Comparison of ENCODE assay signal across 8 mouse cellular contexts in the genomic region with DNA sequence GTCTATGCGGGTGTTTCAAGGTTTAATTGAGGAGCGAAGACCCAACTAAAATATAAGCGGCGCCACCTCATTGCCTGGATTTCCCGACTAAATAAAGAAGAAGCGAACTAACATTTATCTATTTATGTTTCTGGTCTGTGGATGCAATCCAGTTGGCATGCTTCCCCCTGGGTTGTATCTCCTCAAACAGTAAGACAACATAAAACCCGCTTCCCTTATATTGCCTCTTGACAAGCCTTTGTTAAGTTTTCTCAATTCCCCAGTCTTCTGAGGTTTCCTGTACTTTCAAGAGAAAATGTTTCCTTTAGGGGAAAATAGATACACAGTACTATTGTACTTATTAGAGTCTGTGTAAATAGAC. TPM values are rescaled to one million over a fixed set of nuclear protein-coding genes. Genes with fewer than 3 reads are reported as not detected.
A peak's percentile ranks its signal among the peaks of the same experiment; 100 is the strongest.
DNase-seq lines count a peak whose midpoint lies in the region; ATAC-seq and TF ChIP-seq lines count a peak whose summit lies in the region.

No protein-coding gene starts in this region.

- TF ChIP-seq EP300 in MEL (IDR thresholded peaks at IDR 0.05; ENCODE audit: low read depth in 1 of 2, low read length in 2 of 2): no peak; a peak in 1 of 4 replicates

- peaks cover 8% of the 10 kb centered on the region for H3K36me3 ChIP-seq in kidney, embryonic 16.5 days (ENCODE audit: insufficient read depth, low read length)
- H3K36me3 ChIP-seq in MEL (ENCODE audit: control insufficient read depth in 1 of 2, insufficient read depth in 2 of 2, low read length in 2 of 2): peaks cover 13 to 34% of the 10 kb centered on the region in 2 experiments; a peak in 3 of 4 replicates
- H3K36me3 ChIP-seq in forebrain, embryonic 14.5 days (ENCODE audit: control insufficient read depth, insufficient read depth, low read length): peaks cover 22% of the 10 kb centered on the region
- H3K36me3 ChIP-seq in liver, embryonic 13.5 days: peaks cover 32% of the 10 kb centered on the region

- no peaks in the 10 kb centered on the region for H3K9me3 ChIP-seq in kidney, embryonic 16.5 days (ENCODE audit: low read length)
- no peaks in the 10 kb centered on the region for H3K9me3 ChIP-seq in MEL (replicated peaks; ENCODE audit: insufficient read depth, low read length)
- no peaks in the 10 kb centered on the region for H3K9me3 ChIP-seq in forebrain, embryonic 14.5 days (replicated peaks; ENCODE audit: control insufficient read depth, low read length)
- H3K9me3 ChIP-seq in liver, embryonic 13.5 days (replicated peaks): no peaks in the 10 kb centered on the region

- peaks cover 48% of the 10 kb centered on the region for H3K79me2 ChIP-seq in MEL (ENCODE audit: control insufficient read depth, insufficient read depth, low read length, poor library complexity)

- H3K9ac ChIP-seq in kidney, embryonic 16.5 days (replicated peaks; ENCODE audit: low read length): peak overlapping the region; percentile 95
- peak overlapping the region; percentile 75 for H3K9ac ChIP-seq in MEL (ENCODE audit: control insufficient read depth, low read depth, low read length, poor library complexity, severe bottlenecking)
- peak overlapping the region; percentile 71 for H3K9ac ChIP-seq in forebrain, embryonic 14.5 days (ENCODE audit: low read length)
- H3K9ac ChIP-seq in liver, embryonic 13.5 days: peak overlapping the region; percentile 91

- no peak for TF ChIP-seq CTCF in MEL (IDR thresholded peaks at IDR 0.05 in 2 of 3, conservative IDR thresholded peaks at IDR 0.05 in 1 of 3; ENCODE audit: control insufficient read depth in 1 of 3, insufficient read depth in 1 of 3, low read depth in 2 of 3, low read length in 3 of 3, poor library complexity in 1 of 3, severe bottlenecking in 1 of 3)

- DNase-seq in kidney, adult 9 months: no peak
- peak; percentile 68 for DNase-seq in MEL (ENCODE audit: low read depth, low spot score)
- no peak for DNase-seq in forebrain, embryonic 14.5 days (ENCODE audit: low spot score)
- no peak for DNase-seq in liver, embryonic 13.5 days
- no peak for DNase-seq in adrenal gland, postnatal 25 days
- no peak for DNase-seq in spleen, postnatal 36 days (ENCODE audit: low spot score in 2 of 2)

- ATAC-seq in kidney, embryonic 16.5 days (ENCODE audit: low FRiP score, low TSS enrichment): no peak
- no peak for ATAC-seq in forebrain, embryonic 14.5 days
- no peak for ATAC-seq in liver, embryonic 13.5 days (ENCODE audit: low read depth)
- no peak for ATAC-seq in granulocyte monocyte progenitor cell, adult 5-6 weeks (replicated peaks; ENCODE audit: poor library complexity, severe bottlenecking)

- no peak for TF ChIP-seq RAD21 in MEL (IDR thresholded peaks at IDR 0.05; ENCODE audit: low read depth, low read length)

- H3K4me1 ChIP-seq in kidney, embryonic 16.5 days (ENCODE audit: insufficient read depth, low read length): peaks cover 30% of the 10 kb centered on the region
- H3K4me1 ChIP-seq in MEL (ENCODE audit: control insufficient read depth in 1 of 2, insufficient read depth in 2 of 2, low read length in 2 of 2): peaks cover 2 to 11% of the 10 kb centered on the region in 2 experiments; a peak in 3 of 4 replicates
- H3K4me1 ChIP-seq in forebrain, embryonic 14.5 days (ENCODE audit: control insufficient read depth, insufficient read depth, low read length): peaks cover 32% of the 10 kb centered on the region
- H3K4me1 ChIP-seq in liver, embryonic 13.5 days (replicated peaks): peaks cover 48% of the 10 kb centered on the region

- WGBS in kidney, embryonic 16.5 days: 43% methylated on average over 7 of the region's 7 CpGs
- WGBS in forebrain, embryonic 14.5 days: 50% methylated on average over 7 of the region's 7 CpGs
- WGBS in liver, embryonic 13.5 days (ENCODE audit: insufficient replicate concordance): 39% methylated on average over 7 of the region's 7 CpGs

- no peak for TF ChIP-seq POLR2A in MEL (IDR thresholded peaks at IDR 0.05; ENCODE audit: control insufficient read depth in 1 of 2, insufficient read depth in 1 of 2, low read depth in 1 of 2, low read length in 2 of 2, poor library complexity in 1 of 2)

- peak overlapping the region; percentile 94 for H3K4me2 ChIP-seq in kidney, embryonic 16.5 days (replicated peaks; ENCODE audit: low read depth, low read length)
- peak overlapping the region; percentile 94 for H3K4me2 ChIP-seq in forebrain, embryonic 14.5 days (ENCODE audit: low read length)
- H3K4me2 ChIP-seq in liver, embryonic 13.5 days: peak overlapping the region; percentile 89

- no peaks in the 10 kb centered on the region for H3K27me3 ChIP-seq in kidney, embryonic 16.5 days (ENCODE audit: insufficient read depth, low read length)
- H3K27me3 ChIP-seq in MEL (ENCODE audit: control insufficient read depth in 1 of 2, insufficient read depth in 2 of 2, low read length in 2 of 2): no peaks in the 10 kb centered on the region
- no peaks in the 10 kb centered on the region for H3K27me3 ChIP-seq in forebrain, embryonic 14.5 days (replicated peaks; ENCODE audit: control insufficient read depth, insufficient read depth, low read length)
- H3K27me3 ChIP-seq in liver, embryonic 13.5 days: no peaks in the 10 kb centered on the region

- H3K27ac ChIP-seq in kidney, embryonic 16.5 days (ENCODE audit: low read length): peak overlapping the region; percentile 97
- H3K27ac ChIP-seq in MEL (ENCODE audit: control insufficient read depth, low read depth, low read length): peak overlapping the region; percentile 85
- no peak overlapping the region for H3K27ac ChIP-seq in forebrain, embryonic 14.5 days (ENCODE audit: low read depth, low read length)
- H3K27ac ChIP-seq in liver, embryonic 13.5 days: peak overlapping the region; percentile 77

- H3K4me3 ChIP-seq in kidney, embryonic 16.5 days (ENCODE audit: low read length): peak overlapping the region; percentile 96
- H3K4me3 ChIP-seq in MEL (ENCODE audit: control insufficient read depth in 1 of 2, insufficient read depth in 1 of 2, low read depth in 2 of 2, low read length in 2 of 2): peak overlapping the region; percentile 54 to 89
- H3K4me3 ChIP-seq in forebrain, embryonic 14.5 days (ENCODE audit: low read depth, low read length): peak overlapping the region; percentile 75
- peak overlapping the region; percentile 94 for H3K4me3 ChIP-seq in liver, embryonic 13.5 days (replicated peaks)

TF ChIP-seq in MEL, 35 proteins besides CTCF, POLR2A, EP300 and RAD21:
- TF ChIP-seq CHD1 (IDR thresholded peaks at IDR 0.05; ENCODE audit: low read depth, low read length) (peak; percentile 88), POLR2AphosphoS2 (IDR thresholded peaks at IDR 0.05; ENCODE audit: low read length) (no peak), ETS1 (IDR thresholded peaks at IDR 0.05; ENCODE audit: low read depth, low read length) (peak; percentile 30; the same call in 1 of the 2 replicates), ZMIZ1 (IDR thresholded peaks at IDR 0.05; ENCODE audit: low read depth, low read length) (no peak), MYC (IDR thresholded peaks at IDR 0.05; ENCODE audit: low read depth, low read length) (0 out of 2 replicates have a peak, but pooled peaks have one; percentile 25)

RNA-seq across cellular contexts. Expression of a gene that starts 0.8 kb away (rescaled TPM):
- 258 and 270 TPM in 2 replicates for polyA plus RNA-seq in kidney, embryonic 16.5 days (2015; fragmentation: Nextera tagmentation; extraction: Ambion mirVana)
- 222 and 230 TPM in 2 replicates for total RNA-seq in MEL (2012; rRNA removed)
- 100 to 1,000 TPM; 200 to 445 TPM for polyA plus RNA-seq in MEL (2012; ENCODE audit: insufficient read depth in 1 of 2, insufficient read length in 2 of 2, low read depth in 1 of 2, low replicate concordance in 2 of 2, missing spikeins in 1 of 2)
- polyA plus RNA-seq in forebrain, embryonic 14.5 days (2014; fragmentation: Nextera tagmentation; extraction: Ambion mirVana): 283 and 324 TPM in 2 replicates
- polyA plus RNA-seq in liver, embryonic 13.5 days (2015; fragmentation: Nextera tagmentation; extraction: Ambion mirVana): 177 and 180 TPM in 2 replicates
- total RNA-seq in adrenal gland, postnatal 25 days (2021): 167 and 189 TPM in 2 replicates
- 154 and 160 TPM in 2 replicates for total RNA-seq in granulocyte monocyte progenitor cell, adult 5-6 weeks (2014; fragmentation: Nextera tagmentation)
- 200 and 213 TPM in 2 replicates for total RNA-seq in granulocyte monocyte progenitor cell, adult 5-6 weeks (2017)

RNA-seq across cellular contexts. Expression of a gene that starts 1.0 kb away (rescaled TPM):
- polyA plus RNA-seq in kidney, embryonic 16.5 days (2015; fragmentation: Nextera tagmentation; extraction: Ambion mirVana): 52.5 and 58.1 TPM in 2 replicates
- 38.5 and 40.0 TPM in 2 replicates for total RNA-seq in MEL (2012; rRNA removed)
- polyA plus RNA-seq in MEL (2012; ENCODE audit: insufficient read depth in 1 of 2, insufficient read length in 2 of 2, low read depth in 1 of 2, low replicate concordance in 2 of 2, missing spikeins in 1 of 2): 100 to 1,000 TPM in 1 of 2 experiments, 10 to 100 TPM in 1; 79.6 to 490 TPM
- polyA plus RNA-seq in forebrain, embryonic 14.5 days (2014; fragmentation: Nextera tagmentation; extraction: Ambion mirVana): 77.2 and 82.5 TPM in 2 replicates
- 21.8 and 26.4 TPM in 2 replicates for polyA plus RNA-seq in liver, embryonic 13.5 days (2015; fragmentation: Nextera tagmentation; extraction: Ambion mirVana)
- 29.8 and 31.4 TPM in 2 replicates for total RNA-seq in adrenal gland, postnatal 25 days (2021)
- total RNA-seq in granulocyte monocyte progenitor cell, adult 5-6 weeks (2014; fragmentation: Nextera tagmentation): 46.1 and 57.1 TPM in 2 replicates
- 70.6 and 70.8 TPM in 2 replicates for total RNA-seq in granulocyte monocyte progenitor cell, adult 5-6 weeks (2017)

RNA-seq across cellular contexts. Expression of a gene that starts 28.4 kb away (rescaled TPM):
- polyA plus RNA-seq in kidney, embryonic 16.5 days (2015; fragmentation: Nextera tagmentation; extraction: Ambion mirVana): 44.5 and 45.4 TPM in 2 replicates
- total RNA-seq in MEL (2012; rRNA removed): 106 and 109 TPM in 2 replicates
- polyA plus RNA-seq in MEL (2012; ENCODE audit: insufficient read depth in 1 of 2, insufficient read length in 2 of 2, low read depth in 1 of 2, low replicate concordance in 2 of 2, missing spikeins in 1 of 2): 100 to 1,000 TPM in 1 of 2 experiments, not detected in 1; 110 TPM
- 64.4 and 68.5 TPM in 2 replicates for polyA plus RNA-seq in forebrain, embryonic 14.5 days (2014; fragmentation: Nextera tagmentation; extraction: Ambion mirVana)
- 31.9 and 35.4 TPM in 2 replicates for polyA plus RNA-seq in liver, embryonic 13.5 days (2015; fragmentation: Nextera tagmentation; extraction: Ambion mirVana)
- 34.2 and 45.3 TPM in 2 replicates for total RNA-seq in adrenal gland, postnatal 25 days (2021)
- total RNA-seq in granulocyte monocyte progenitor cell, adult 5-6 weeks (2014; fragmentation: Nextera tagmentation): 51.3 and 62.2 TPM in 2 replicates
- total RNA-seq in granulocyte monocyte progenitor cell, adult 5-6 weeks (2017): 82.6 and 88.5 TPM in 2 replicates
